Mouse (Mus musculus): ENCODE measurements at regions not wholly inside any gene's neighbourhood (a gene's known extent, or its start where the extent isn't known, plus 50 kb on each side); places are given as distances from the start of the nearest gene placed in this dataset.

DNA sequence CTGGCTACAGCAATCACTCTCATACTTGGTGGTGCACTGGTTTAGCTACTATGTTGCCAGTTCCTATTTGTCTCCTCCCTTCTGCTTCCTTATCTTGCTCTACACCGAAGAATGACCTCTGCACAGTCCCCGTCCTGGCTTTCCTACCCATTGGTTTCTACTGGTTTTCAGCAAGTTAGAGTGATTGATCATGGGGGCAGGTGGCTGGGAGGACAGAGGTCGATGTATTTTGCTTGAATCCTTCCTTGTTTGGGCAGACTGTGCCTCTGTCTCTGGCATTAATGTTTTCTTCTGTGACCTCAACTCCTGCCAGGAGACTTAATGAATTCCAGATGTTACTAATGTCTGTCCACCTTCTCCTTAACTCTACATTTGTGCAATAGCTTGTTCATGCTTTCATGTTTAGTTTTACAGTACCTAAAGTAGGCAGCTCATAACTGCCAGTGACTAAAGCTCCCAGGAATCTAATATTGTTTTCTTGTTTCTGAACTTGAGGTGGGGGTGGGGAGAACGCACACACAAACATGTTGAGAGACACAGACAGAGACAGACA, 457.2 kb upstream of the Mef2c start:
- Histone ChIP-seq H3K4me3 (ENCODE audit: low read depth, low read length) (no peak overlapping the region), H3K36me3 (ENCODE audit: control insufficient read depth, insufficient read depth, low read length) (no peaks in the 10 kb centered on the region), H3K9me3 (ENCODE audit: control insufficient read depth, low read length) (no peaks in the 10 kb centered on the region), H3K4me2 (ENCODE audit: low read depth, low read length) (no peak overlapping the region), H3K4me1 (ENCODE audit: control insufficient read depth, insufficient read depth, low read length) (no peaks in the 10 kb centered on the region), H3K9ac (replicated peaks; ENCODE audit: low read depth, low read length) (no peak overlapping the region), H3K27me3 (ENCODE audit: control insufficient read depth, insufficient read depth, low read length) (no peaks in the 10 kb centered on the region), H3K27ac (ENCODE audit: low read depth, low read length) (no peak overlapping the region)
- WGBS = 72% methylated on average over 4 of the region's 4 CpGs
- ATAC-seq (ENCODE audit: low read depth) = no peak

DNA sequence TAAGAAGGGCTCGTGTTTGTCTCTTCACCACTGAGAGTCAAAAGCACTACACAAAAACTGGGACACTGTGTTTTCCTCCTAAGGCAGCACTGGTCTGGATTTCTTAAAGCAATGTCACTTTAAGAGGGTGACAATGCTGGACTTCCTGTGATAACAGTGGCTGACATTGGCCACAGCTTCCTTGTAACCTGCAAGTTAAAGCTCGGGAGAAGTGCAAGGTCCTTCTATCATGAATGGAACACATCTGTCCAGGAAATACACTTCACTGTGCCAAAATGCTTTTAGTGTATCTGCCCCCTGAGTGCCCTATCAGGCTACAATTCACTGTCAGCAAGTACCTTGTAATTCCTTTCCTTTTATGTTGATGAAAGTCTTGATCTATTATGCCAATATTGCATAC, 448.0 kb upstream of the Mef2c start:
- ATAC-seq (ENCODE audit: low read depth) = no peak
- Histone ChIP-seq H3K9ac (replicated peaks; ENCODE audit: low read depth, low read length) (no peak overlapping the region), H3K27me3 (ENCODE audit: control insufficient read depth, insufficient read depth, low read length) (no peaks in the 10 kb centered on the region), H3K27ac (ENCODE audit: low read depth, low read length) (no peak overlapping the region), H3K4me3 (ENCODE audit: low read depth, low read length) (no peak overlapping the region), H3K4me2 (ENCODE audit: low read depth, low read length) (no peak overlapping the region), H3K4me1 (ENCODE audit: control insufficient read depth, insufficient read depth, low read length) (no peaks in the 10 kb centered on the region), H3K9me3 (ENCODE audit: control insufficient read depth, low read length) (no peaks in the 10 kb centered on the region), H3K36me3 (ENCODE audit: control insufficient read depth, insufficient read depth, low read length) (no peaks in the 10 kb centered on the region)
- 58% methylated on average over 2 of the region's 2 CpGs for WGBS

DNA sequence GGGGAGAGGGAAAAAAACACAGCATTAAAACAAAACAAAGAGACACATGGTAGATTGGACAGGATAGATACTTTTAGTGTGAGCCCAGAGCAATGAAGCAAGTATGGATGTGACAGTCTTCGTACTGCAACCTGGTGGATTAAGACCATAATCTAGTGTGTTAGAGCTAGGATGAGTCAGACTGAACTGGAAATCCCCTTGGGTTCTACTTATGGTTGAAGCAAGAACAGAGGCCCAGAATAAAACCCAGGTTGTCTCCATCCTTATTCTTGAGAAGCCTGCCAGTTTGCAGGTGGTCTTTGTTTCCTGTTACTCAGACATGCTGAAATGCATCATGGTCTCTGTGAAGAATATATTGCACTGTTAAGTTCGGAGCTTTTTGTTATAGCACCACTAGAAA, 447.4 kb upstream of the Mef2c start:
- Histone ChIP-seq H3K4me2 (ENCODE audit: low read depth, low read length) (no peak overlapping the region), H3K27me3 (ENCODE audit: control insufficient read depth, insufficient read depth, low read length) (no peaks in the 10 kb centered on the region), H3K9me3 (ENCODE audit: control insufficient read depth, low read length) (no peaks in the 10 kb centered on the region), H3K4me3 (ENCODE audit: low read depth, low read length) (no peak overlapping the region), H3K27ac (ENCODE audit: low read depth, low read length) (no peak overlapping the region), H3K9ac (replicated peaks; ENCODE audit: low read depth, low read length) (no peak overlapping the region), H3K36me3 (ENCODE audit: control insufficient read depth, insufficient read depth, low read length) (no peaks in the 10 kb centered on the region), H3K4me1 (ENCODE audit: control insufficient read depth, insufficient read depth, low read length) (no peaks in the 10 kb centered on the region)
- WGBS = 94% methylated on average over 2 of the region's 2 CpGs
- ATAC-seq (ENCODE audit: low read depth) = no peak

DNA sequence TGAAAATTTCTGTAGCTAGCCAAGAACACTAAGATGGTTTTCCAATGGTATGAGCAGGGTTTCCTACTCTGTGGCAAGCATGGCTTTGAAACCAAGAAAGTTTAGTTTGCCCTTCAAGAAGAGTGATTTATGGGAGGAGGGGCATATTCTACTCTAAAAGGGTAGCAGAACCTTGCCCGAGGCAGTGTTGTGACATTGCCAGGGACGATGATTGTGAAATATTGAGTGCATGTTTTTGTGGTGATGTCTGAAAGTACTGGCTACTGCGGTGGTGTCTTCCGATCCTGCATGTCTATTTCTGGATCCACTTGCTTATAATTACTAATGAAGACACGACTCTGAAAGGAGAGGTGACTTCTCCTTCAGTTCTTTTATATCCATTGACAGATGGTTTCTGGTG, 439.1 kb upstream of the Mef2c start:
- H3K9ac ChIP-seq (replicated peaks; ENCODE audit: low read depth, low read length) = no peak overlapping the region
- H3K27me3 ChIP-seq (ENCODE audit: control insufficient read depth, insufficient read depth, low read length) = no peaks in the 10 kb centered on the region
- H3K27ac ChIP-seq (ENCODE audit: low read depth, low read length) = no peak overlapping the region
- no peaks in the 10 kb centered on the region for H3K9me3 ChIP-seq (ENCODE audit: control insufficient read depth, low read length)
- ATAC-seq (ENCODE audit: low read depth) = no peak
- H3K4me3 ChIP-seq (ENCODE audit: low read depth, low read length) = no peak overlapping the region
- WGBS = 81% methylated on average over 5 of the region's 5 CpGs
- H3K4me2 ChIP-seq (ENCODE audit: low read depth, low read length) = no peak overlapping the region
- H3K36me3 ChIP-seq (ENCODE audit: control insufficient read depth, insufficient read depth, low read length) = no peaks in the 10 kb centered on the region
- H3K4me1 ChIP-seq (ENCODE audit: control insufficient read depth, insufficient read depth, low read length) = no peaks in the 10 kb centered on the region

DNA sequence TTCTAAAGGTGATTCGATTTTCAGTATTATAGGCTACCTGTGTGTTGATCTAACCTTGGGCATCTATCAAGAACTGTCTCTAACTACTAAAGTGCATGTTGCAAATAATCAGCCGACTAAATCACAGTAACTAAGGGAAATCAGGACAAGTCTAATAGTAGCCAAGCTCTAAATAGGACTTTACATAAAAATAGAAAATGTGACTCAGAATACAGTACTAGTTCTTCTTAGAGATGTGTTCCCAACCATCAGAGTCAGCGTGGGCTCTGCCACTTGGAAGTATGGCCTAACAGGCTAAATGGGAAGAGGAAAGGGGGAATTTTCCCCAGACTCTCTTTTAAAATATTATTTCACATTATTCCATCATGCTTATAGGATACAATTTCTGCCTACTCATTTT, 438.6 kb upstream of the Mef2c start:
- no peak overlapping the region for H3K9ac ChIP-seq (replicated peaks; ENCODE audit: low read depth, low read length)
- no peaks in the 10 kb centered on the region for H3K9me3 ChIP-seq (ENCODE audit: control insufficient read depth, low read length)
- WGBS = 91% methylated on average over 3 of the region's 3 CpGs
- no peak overlapping the region for H3K27ac ChIP-seq (ENCODE audit: low read depth, low read length)
- no peaks in the 10 kb centered on the region for H3K27me3 ChIP-seq (ENCODE audit: control insufficient read depth, insufficient read depth, low read length)
- H3K36me3 ChIP-seq (ENCODE audit: control insufficient read depth, insufficient read depth, low read length) = no peaks in the 10 kb centered on the region
- no peak overlapping the region for H3K4me3 ChIP-seq (ENCODE audit: low read depth, low read length)
- H3K4me2 ChIP-seq (ENCODE audit: low read depth, low read length) = no peak overlapping the region
- no peaks in the 10 kb centered on the region for H3K4me1 ChIP-seq (ENCODE audit: control insufficient read depth, insufficient read depth, low read length)
- ATAC-seq (ENCODE audit: low read depth) = no peak

DNA sequence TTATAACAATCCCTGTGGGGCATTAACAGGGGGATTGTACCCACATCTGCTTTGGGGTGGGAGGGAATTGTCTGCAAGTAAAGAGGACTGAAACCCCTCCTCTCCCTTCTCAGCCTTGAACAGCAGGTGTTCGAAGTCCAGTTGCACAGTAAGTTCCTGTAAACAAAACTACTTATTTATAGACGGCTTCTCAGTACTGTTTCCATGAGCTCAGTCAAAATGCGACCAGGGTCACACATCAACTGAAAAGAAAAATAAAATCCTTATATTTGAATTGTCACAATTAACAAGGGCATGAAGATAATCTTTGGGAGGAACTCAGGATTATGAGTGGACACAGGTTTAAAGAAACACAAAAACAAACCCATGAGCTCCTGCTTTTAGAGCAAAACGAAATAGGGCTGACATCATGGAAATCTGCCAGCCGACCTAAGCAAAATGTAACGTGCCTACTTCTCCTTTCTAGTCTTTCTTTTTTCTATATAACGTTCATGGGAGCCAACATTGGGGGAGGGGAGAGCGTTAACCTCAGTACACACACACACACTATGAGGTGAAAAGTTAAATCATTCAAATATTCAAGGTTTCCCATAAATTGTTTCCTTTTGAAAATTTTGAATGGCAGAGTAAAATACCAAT, 437.6 kb upstream of the Mef2c start:
- Histone ChIP-seq H3K4me3 (ENCODE audit: low read depth, low read length) (no peak overlapping the region), H3K36me3 (ENCODE audit: control insufficient read depth, insufficient read depth, low read length) (no peaks in the 10 kb centered on the region), H3K4me1 (ENCODE audit: control insufficient read depth, insufficient read depth, low read length) (no peaks in the 10 kb centered on the region), H3K9me3 (ENCODE audit: control insufficient read depth, low read length) (no peaks in the 10 kb centered on the region), H3K27ac (ENCODE audit: low read depth, low read length) (no peak overlapping the region), H3K27me3 (ENCODE audit: control insufficient read depth, insufficient read depth, low read length) (no peaks in the 10 kb centered on the region), H3K4me2 (ENCODE audit: low read depth, low read length) (no peak overlapping the region), H3K9ac (replicated peaks; ENCODE audit: low read depth, low read length) (no peak overlapping the region)
- WGBS = 80% methylated on average over 8 of the region's 8 CpGs
- no peak for ATAC-seq (ENCODE audit: low read depth)

DNA sequence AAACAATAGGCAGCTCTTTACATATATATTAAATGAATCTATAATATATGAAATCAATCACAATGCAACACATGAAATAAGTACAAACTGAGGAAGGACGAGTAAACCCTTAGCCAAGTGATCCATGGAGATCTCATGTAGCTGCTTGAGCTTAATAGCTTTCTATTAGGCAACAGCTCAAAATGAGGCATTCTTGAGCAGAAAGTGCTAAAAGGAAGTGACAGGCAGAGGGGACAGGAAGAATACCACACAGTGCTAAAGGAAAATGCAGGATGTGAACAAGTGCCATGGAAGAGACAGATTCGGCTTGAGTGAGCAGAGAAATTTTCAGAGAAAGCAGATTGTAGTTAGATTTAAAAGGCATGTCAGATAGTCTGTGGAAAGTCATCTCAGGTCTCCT, 436.3 kb upstream of the Mef2c start:
- H3K4me3 ChIP-seq (ENCODE audit: low read depth, low read length) = no peak overlapping the region
- H3K27ac ChIP-seq (ENCODE audit: low read depth, low read length) = no peak overlapping the region
- no peaks in the 10 kb centered on the region for H3K27me3 ChIP-seq (ENCODE audit: control insufficient read depth, insufficient read depth, low read length)
- no peak overlapping the region for H3K4me2 ChIP-seq (ENCODE audit: low read depth, low read length)
- no peaks in the 10 kb centered on the region for H3K9me3 ChIP-seq (ENCODE audit: control insufficient read depth, low read length)
- H3K4me1 ChIP-seq (ENCODE audit: control insufficient read depth, insufficient read depth, low read length) = no peaks in the 10 kb centered on the region
- H3K36me3 ChIP-seq (ENCODE audit: control insufficient read depth, insufficient read depth, low read length) = no peaks in the 10 kb centered on the region
- ATAC-seq (ENCODE audit: low read depth) = no peak
- 78% methylated on average over 2 of the region's 2 CpGs for WGBS
- no peak overlapping the region for H3K9ac ChIP-seq (replicated peaks; ENCODE audit: low read depth, low read length)

DNA sequence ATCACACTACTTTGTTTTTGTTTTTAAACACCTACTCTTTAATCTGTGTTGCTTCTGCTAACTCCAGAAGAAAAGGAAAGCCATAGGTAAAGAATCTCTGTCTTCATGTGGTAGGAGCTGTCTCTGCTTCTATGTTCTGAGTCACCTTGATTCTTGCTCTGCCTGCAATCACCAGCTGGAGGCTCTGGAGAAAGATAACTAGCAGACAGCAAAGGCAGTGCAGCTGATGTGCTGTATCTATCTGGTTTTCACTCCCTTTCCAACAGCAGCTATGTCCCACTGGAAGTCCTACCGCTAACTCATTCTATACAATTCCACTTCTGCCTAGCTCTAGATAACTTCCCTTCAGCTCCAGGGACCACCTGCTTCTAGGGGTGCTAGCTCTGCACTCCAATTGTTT, 435.2 kb upstream of the Mef2c start:
- Histone ChIP-seq H3K4me2 (ENCODE audit: low read depth, low read length) (no peak overlapping the region), H3K4me3 (ENCODE audit: low read depth, low read length) (no peak overlapping the region), H3K4me1 (ENCODE audit: control insufficient read depth, insufficient read depth, low read length) (no peaks in the 10 kb centered on the region), H3K36me3 (ENCODE audit: control insufficient read depth, insufficient read depth, low read length) (no peaks in the 10 kb centered on the region), H3K9me3 (ENCODE audit: control insufficient read depth, low read length) (no peaks in the 10 kb centered on the region), H3K27me3 (ENCODE audit: control insufficient read depth, insufficient read depth, low read length) (no peaks in the 10 kb centered on the region), H3K9ac (replicated peaks; ENCODE audit: low read depth, low read length) (no peak overlapping the region), H3K27ac (ENCODE audit: low read depth, low read length) (no peak overlapping the region)
- ATAC-seq (ENCODE audit: low read depth) = no peak
- WGBS = 93% methylated on average over 1 of the region's 1 CpGs

DNA sequence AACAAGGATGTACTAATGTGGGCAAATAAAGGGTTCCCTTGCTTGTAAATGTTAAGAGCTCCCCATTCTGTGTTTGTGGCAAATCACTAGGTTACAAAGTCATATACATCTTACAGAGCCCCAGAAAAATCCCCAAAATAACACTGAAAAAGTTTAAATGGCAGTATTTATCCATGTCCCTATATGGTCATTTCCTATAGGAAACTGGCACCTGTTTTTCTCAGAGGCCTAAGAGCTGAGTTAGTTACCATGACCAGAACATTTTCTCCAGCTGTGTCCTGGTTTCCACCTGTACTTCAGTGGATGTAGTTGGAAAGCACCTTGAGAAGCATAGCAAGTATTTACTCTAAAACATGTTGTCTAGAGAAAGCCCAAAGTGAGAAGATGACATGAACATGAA, 434.5 kb upstream of the Mef2c start:
- Histone ChIP-seq H3K4me3 (ENCODE audit: low read depth, low read length) (no peak overlapping the region), H3K36me3 (ENCODE audit: control insufficient read depth, insufficient read depth, low read length) (no peaks in the 10 kb centered on the region), H3K4me2 (ENCODE audit: low read depth, low read length) (no peak overlapping the region), H3K4me1 (ENCODE audit: control insufficient read depth, insufficient read depth, low read length) (no peaks in the 10 kb centered on the region), H3K27me3 (ENCODE audit: control insufficient read depth, insufficient read depth, low read length) (no peaks in the 10 kb centered on the region), H3K27ac (ENCODE audit: low read depth, low read length) (no peak overlapping the region), H3K9ac (replicated peaks; ENCODE audit: low read depth, low read length) (no peak overlapping the region), H3K9me3 (ENCODE audit: control insufficient read depth, low read length) (no peaks in the 10 kb centered on the region)
- ATAC-seq (ENCODE audit: low read depth) = no peak

All from neural tube, embryonic 14.5 days (tissue).